Mouse (Mus musculus): ENCODE data around the gene Lst1. TPM values are rescaled to one million over a fixed set of nuclear protein-coding genes. Genes with fewer than 3 reads are reported as not detected.

Gene Lst1
- polyA plus RNA-seq, 1 experiment from 2014 or later: 7.9 TPM

DNA sequence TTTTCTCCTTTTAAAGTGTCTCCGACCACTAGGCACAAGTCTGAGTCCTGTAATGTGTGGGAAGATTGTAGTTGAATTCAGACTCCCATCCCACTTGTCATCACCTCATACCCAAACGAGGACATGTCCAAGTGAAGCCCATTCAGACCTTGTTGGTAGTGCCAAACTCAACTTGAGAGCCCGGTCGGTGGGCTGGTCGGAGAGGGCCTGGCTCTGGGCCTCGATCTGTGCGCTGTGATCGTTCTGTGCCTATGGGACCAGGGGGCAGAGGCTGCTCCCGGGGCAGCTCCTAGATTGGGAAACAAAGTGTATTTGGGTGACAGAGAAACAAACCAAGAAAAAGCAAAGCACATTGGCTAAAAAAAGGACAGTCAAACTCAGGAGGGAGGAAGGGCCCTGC is 35.2 kb downstream of the Lst1 start:
- no peak overlapping the region for H3K4me2 ChIP-seq (ENCODE audit: low read depth, low read length)
- no peaks in the 10 kb centered on the region for H3K9me3 ChIP-seq (replicated peaks; ENCODE audit: control insufficient read depth, low read length)
- ATAC-seq (replicated peaks; ENCODE audit: extremely low read depth, insufficient read depth, low FRiP score): no peak
- no peak overlapping the region for H3K27ac ChIP-seq (ENCODE audit: low read length)
- H3K4me3 ChIP-seq (ENCODE audit: low read length): no peak overlapping the region
- no peak overlapping the region for H3K9ac ChIP-seq (ENCODE audit: low read length)
- H3K36me3 ChIP-seq (ENCODE audit: control insufficient read depth, insufficient read depth): peaks cover 96% of the 10 kb centered on the region
- H3K4me1 ChIP-seq (ENCODE audit: control insufficient read depth, insufficient read depth, low read length): no peaks in the 10 kb centered on the region
- WGBS: 72% methylated on average over 9 of the region's 9 CpGs
- H3K27me3 ChIP-seq (ENCODE audit: control insufficient read depth, insufficient read depth, low read length): no peaks in the 10 kb centered on the region

DNA sequence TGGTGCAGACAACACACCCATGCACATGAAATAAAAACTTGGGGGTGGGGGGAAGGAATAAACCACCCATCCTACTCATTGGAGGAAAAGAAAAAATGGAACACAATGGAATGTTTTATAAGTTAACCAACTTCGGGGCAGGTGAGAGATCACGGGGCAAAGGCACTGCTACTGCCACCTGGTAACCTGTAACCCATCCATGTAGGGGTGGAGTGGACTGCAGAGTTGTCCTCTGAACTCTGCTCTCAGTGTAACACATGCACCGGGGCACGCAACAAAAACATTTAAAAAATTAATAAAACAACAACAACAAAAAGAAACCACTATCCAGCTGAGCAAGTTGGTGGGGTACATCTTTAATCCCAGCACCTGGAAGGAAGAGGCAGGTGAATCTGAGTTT is 36.1 kb downstream of the Lst1 start:
- Histone ChIP-seq H3K4me1 (ENCODE audit: control insufficient read depth, insufficient read depth, low read length) (no peaks in the 10 kb centered on the region), H3K27me3 (ENCODE audit: control insufficient read depth, insufficient read depth, low read length) (no peaks in the 10 kb centered on the region), H3K4me3 (ENCODE audit: low read length) (no peak overlapping the region), H3K9me3 (replicated peaks; ENCODE audit: control insufficient read depth, low read length) (no peaks in the 10 kb centered on the region), H3K36me3 (ENCODE audit: control insufficient read depth, insufficient read depth) (peaks cover 90% of the 10 kb centered on the region), H3K4me2 (ENCODE audit: low read depth, low read length) (no peak overlapping the region), H3K27ac (ENCODE audit: low read length) (no peak overlapping the region), H3K9ac (ENCODE audit: low read length) (no peak overlapping the region)
- no peak for ATAC-seq (replicated peaks; ENCODE audit: extremely low read depth, insufficient read depth, low FRiP score)
- WGBS: 94% methylated on average over 4 of the region's 4 CpGs

DNA sequence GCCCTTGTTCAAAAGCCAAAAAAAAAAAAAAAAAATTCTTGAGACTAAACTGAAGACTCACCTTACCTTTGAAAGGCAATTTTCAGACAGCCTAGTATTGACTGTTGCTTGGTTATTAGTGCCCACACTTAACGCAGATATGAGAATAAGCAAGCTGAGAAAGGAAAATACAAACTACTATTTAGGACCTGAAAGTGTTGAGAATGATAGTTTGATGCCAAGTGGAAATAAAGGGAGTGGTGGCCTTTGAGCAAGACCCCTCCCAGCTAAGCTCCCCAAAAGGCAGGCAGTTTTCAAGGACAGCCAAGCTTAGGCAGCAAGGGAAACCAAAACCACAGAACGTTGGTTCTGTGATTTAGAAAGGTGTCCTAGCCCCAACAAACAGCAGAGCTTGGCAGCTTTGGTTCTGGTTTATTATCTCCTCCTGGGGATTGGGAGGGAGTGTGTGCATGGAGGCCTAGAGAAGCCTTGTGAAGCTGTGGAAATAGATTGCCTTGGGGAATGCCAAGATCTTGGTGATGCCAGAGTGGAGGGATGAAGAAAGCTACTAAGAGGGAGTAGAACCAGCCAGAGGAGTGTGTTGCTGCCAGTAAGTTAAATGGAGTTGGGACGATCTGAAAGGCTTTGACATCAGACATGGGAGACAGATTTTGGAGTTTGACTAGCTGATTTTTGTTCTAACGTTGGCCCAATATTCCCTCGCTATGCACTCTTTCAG is 40.2 kb downstream of the Lst1 start:
- no peak for ATAC-seq (replicated peaks; ENCODE audit: extremely low read depth, insufficient read depth, low FRiP score)
- 61% methylated on average over 5 of the region's 5 CpGs for WGBS

DNA sequence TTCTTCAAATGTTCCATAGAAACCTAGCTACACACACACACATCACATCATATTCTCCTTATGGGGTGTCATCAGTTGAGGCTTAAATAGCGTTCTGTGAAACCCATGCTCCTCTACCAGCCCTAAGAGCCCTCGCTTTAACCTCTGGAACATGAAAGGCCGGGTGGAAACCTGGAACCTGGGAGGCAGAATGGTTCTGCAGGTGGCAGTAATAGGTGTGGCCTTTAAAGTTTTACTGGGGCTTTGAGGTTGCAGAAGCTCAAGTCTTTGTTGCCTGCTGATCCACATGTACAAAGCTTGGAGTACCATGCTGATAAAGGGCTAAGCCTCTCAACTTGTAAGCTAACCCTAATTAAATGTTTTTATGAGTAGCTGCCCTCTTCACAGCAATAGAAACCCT is 40.9 kb downstream of the Lst1 start:
- no peak for ATAC-seq (replicated peaks; ENCODE audit: extremely low read depth, insufficient read depth, low FRiP score)
- Histone ChIP-seq H3K4me3 (ENCODE audit: low read length) (no peak overlapping the region), H3K36me3 (ENCODE audit: control insufficient read depth, insufficient read depth) (peaks cover 81% of the 10 kb centered on the region), H3K9me3 (replicated peaks; ENCODE audit: control insufficient read depth, low read length) (no peaks in the 10 kb centered on the region), H3K9ac (ENCODE audit: low read length) (no peak overlapping the region), H3K27me3 (ENCODE audit: control insufficient read depth, insufficient read depth, low read length) (no peaks in the 10 kb centered on the region), H3K4me2 (ENCODE audit: low read depth, low read length) (no peak overlapping the region), H3K27ac (ENCODE audit: low read length) (no peak overlapping the region), H3K4me1 (ENCODE audit: control insufficient read depth, insufficient read depth, low read length) (no peaks in the 10 kb centered on the region)
- WGBS: 60% methylated on average over 3 of the region's 3 CpGs

More for the DNA sequence above, 40.2 kb downstream of the Lst1 start:
- Histone ChIP-seq H3K9ac (ENCODE audit: low read length) (no peak overlapping the region), H3K27me3 (ENCODE audit: control insufficient read depth, insufficient read depth, low read length) (no peaks in the 10 kb centered on the region), H3K9me3 (replicated peaks; ENCODE audit: control insufficient read depth, low read length) (no peaks in the 10 kb centered on the region), H3K4me1 (ENCODE audit: control insufficient read depth, insufficient read depth, low read length) (no peaks in the 10 kb centered on the region), H3K4me3 (ENCODE audit: low read length) (no peak overlapping the region), H3K36me3 (ENCODE audit: control insufficient read depth, insufficient read depth) (peaks cover 81% of the 10 kb centered on the region), H3K27ac (ENCODE audit: low read length) (no peak overlapping the region), H3K4me2 (ENCODE audit: low read depth, low read length) (no peak overlapping the region)

DNA sequence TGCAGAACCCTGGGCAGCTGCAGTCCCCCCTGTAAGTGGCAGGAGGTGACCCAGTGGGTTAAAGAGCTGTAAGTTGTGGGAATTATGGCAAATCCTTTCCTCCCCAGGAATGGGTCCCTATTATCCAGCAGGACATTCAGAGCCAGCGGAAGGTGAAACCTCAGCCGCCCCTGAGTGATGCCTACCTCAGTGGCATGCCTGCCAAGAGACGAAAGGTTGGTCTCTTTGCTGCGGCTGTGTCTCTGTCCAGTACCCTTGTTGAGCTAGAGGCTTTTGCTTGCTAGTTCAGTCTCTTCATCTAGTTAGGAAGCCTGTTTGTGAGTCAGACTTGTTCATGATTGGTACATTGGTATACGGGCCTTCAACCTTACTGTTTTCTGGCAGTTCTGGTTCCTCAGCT is 42.1 kb downstream of the Lst1 start:
- no peaks in the 10 kb centered on the region for H3K9me3 ChIP-seq (replicated peaks; ENCODE audit: control insufficient read depth, low read length)
- peaks cover 81% of the 10 kb centered on the region for H3K36me3 ChIP-seq (ENCODE audit: control insufficient read depth, insufficient read depth)
- H3K4me2 ChIP-seq (ENCODE audit: low read depth, low read length): no peak overlapping the region
- ATAC-seq (replicated peaks; ENCODE audit: extremely low read depth, insufficient read depth, low FRiP score): no peak
- no peak overlapping the region for H3K4me3 ChIP-seq (ENCODE audit: low read length)
- H3K9ac ChIP-seq (ENCODE audit: low read length): no peak overlapping the region
- no peaks in the 10 kb centered on the region for H3K27me3 ChIP-seq (ENCODE audit: control insufficient read depth, insufficient read depth, low read length)
- no peak overlapping the region for H3K27ac ChIP-seq (ENCODE audit: low read length)
- 84% methylated on average over 5 of the region's 5 CpGs for WGBS
- H3K4me1 ChIP-seq (ENCODE audit: control insufficient read depth, insufficient read depth, low read length): no peaks in the 10 kb centered on the region

DNA sequence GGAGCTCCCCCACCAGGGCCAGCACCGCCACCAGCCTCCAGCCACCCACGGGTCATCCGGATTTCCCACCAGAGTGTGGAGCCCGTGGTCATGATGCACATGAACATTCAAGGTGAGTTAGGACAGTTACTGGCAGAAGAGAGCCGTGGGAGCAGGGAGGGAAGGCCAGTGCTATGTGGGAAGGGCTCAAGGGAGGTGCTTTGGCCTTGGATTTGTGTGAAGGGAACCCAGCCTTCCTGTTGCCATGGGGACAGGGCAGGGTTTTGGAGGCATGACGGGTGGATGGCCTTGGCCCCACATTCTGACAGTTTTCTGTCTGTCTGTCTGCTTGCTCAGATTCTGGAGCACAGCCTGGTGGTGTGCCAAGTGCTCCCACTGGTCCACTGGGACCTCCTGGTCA is 46.3 kb downstream of the Lst1 start:
- no peaks in the 10 kb centered on the region for H3K27me3 ChIP-seq (ENCODE audit: control insufficient read depth, insufficient read depth, low read length)
- no peak for ATAC-seq (replicated peaks; ENCODE audit: extremely low read depth, insufficient read depth, low FRiP score)
- WGBS: 93% methylated on average over 6 of the region's 6 CpGs

DNA sequence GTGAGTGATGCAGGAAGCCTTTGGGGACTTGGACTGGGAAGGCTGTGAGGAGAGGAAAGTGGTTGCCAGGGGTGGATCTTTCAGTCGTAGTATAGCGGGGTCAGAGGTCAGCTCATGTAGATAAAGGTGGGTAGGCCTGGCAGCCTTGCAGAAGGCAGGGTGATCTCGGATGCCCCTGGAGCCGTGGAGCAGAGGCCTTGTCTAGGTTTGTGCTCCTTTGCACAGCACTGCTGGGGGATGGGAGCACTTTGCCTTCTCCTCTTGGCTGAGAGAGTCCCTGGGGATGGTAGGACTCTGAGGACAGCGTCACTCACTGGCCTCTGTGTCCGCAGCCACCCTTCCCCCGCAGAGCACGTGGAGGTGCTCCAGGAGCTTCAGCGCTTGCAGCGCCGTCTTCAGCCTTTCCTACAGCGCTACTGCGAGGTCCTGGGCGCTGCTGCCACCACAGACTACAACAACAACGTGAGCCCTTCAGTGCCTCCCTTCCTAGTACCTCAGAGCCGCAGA is 47.7 kb downstream of the Lst1 start:
- no peak overlapping the region for H3K9ac ChIP-seq (ENCODE audit: low read length)
- no peaks in the 10 kb centered on the region for H3K27me3 ChIP-seq (ENCODE audit: control insufficient read depth, insufficient read depth, low read length)
- no peak overlapping the region for H3K4me2 ChIP-seq (ENCODE audit: low read depth, low read length)
- ATAC-seq (replicated peaks; ENCODE audit: extremely low read depth, insufficient read depth, low FRiP score): no peak
- H3K36me3 ChIP-seq (ENCODE audit: control insufficient read depth, insufficient read depth): peaks cover 66% of the 10 kb centered on the region
- H3K27ac ChIP-seq (ENCODE audit: low read length): no peak overlapping the region
- H3K9me3 ChIP-seq (replicated peaks; ENCODE audit: control insufficient read depth, low read length): no peaks in the 10 kb centered on the region
- peaks cover 16% of the 10 kb centered on the region for H3K4me1 ChIP-seq (ENCODE audit: control insufficient read depth, insufficient read depth, low read length)
- no peak overlapping the region for H3K4me3 ChIP-seq (ENCODE audit: low read length)
- WGBS: 70% methylated on average over 16 of the region's 16 CpGs

More for the DNA sequence above, 46.3 kb downstream of the Lst1 start:
- H3K9me3 ChIP-seq (replicated peaks; ENCODE audit: control insufficient read depth, low read length): no peaks in the 10 kb centered on the region
- peaks cover 74% of the 10 kb centered on the region for H3K36me3 ChIP-seq (ENCODE audit: control insufficient read depth, insufficient read depth)
- H3K9ac ChIP-seq (ENCODE audit: low read length): no peak overlapping the region
- H3K27ac ChIP-seq (ENCODE audit: low read length): no peak overlapping the region
- no peak overlapping the region for H3K4me3 ChIP-seq (ENCODE audit: low read length)
- peaks cover 6% of the 10 kb centered on the region for H3K4me1 ChIP-seq (ENCODE audit: control insufficient read depth, insufficient read depth, low read length)
- no peak overlapping the region for H3K4me2 ChIP-seq (ENCODE audit: low read depth, low read length)

DNA sequence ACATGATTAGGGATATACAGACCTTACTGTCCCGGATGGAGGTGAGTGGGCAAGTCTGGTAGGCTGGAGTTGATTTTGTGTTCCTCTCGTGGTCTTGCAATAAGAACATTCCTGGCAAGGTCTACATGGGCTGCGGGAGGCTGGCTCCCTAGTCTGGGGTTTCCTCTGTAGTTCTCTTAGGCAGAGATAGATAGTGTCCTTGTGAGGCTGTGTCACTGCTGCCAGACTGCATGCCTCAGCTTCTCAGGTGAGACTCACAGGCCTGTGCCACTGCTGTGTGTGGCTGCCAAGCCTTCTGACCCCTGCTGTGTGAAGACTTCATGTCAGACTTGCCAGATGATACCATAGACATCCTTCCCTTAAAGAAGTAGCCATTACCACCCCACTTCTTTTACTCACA is 49.0 kb downstream of the Lst1 start:
- H3K27ac ChIP-seq (ENCODE audit: low read length): no peak overlapping the region
- H3K4me2 ChIP-seq (ENCODE audit: low read depth, low read length): no peak overlapping the region
- H3K9ac ChIP-seq (ENCODE audit: low read length): no peak overlapping the region
- peaks cover 16% of the 10 kb centered on the region for H3K4me1 ChIP-seq (ENCODE audit: control insufficient read depth, insufficient read depth, low read length)
- WGBS: 94% methylated on average over 3 of the region's 3 CpGs
- no peaks in the 10 kb centered on the region for H3K9me3 ChIP-seq (replicated peaks; ENCODE audit: control insufficient read depth, low read length)
- no peaks in the 10 kb centered on the region for H3K27me3 ChIP-seq (ENCODE audit: control insufficient read depth, insufficient read depth, low read length)
- ATAC-seq (replicated peaks; ENCODE audit: extremely low read depth, insufficient read depth, low FRiP score): no peak
- no peak overlapping the region for H3K4me3 ChIP-seq (ENCODE audit: low read length)
- peaks cover 54% of the 10 kb centered on the region for H3K36me3 ChIP-seq (ENCODE audit: control insufficient read depth, insufficient read depth)

DNA sequence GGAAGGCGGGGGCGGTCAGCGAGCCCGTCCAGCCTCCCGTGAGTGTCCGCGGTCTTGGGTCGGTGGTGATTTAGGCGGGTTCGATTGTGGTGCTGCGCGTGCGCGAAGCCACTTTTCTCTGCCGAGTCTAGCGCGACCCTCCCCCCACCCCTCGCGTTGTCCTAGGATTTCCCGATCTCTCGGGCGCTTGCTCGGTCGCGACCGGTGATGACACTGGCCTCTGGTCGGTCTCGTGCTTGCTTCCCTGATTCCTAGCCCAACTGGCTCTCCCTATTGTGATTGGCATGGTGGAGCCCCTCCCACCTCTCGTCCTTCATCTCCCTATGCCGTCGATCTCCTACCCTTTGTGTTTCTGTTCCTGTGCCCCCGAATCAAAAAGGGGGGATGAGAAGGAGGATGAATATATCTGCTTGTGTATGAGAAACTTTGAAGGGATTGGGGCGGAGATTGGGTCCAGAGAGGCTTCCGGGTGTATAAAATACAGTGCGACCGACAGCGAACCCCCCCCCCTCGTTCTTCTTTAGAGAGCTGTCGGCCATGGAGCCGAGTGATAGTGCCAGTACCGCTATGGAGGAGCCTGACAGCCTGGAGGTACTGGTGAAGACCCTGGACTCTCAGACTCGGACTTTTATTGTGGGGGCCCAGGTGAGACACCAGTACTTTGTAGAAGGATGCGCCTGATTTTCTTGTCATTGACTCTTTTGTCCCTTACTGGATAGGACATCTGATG is 52.5 kb downstream of the Lst1 start:
- Histone ChIP-seq H3K27me3 (ENCODE audit: control insufficient read depth, insufficient read depth, low read length) (no peaks in the 10 kb centered on the region), H3K4me3 (ENCODE audit: low read length) (peak overlapping the region; percentile 86), H3K9me3 (replicated peaks; ENCODE audit: control insufficient read depth, low read length) (no peaks in the 10 kb centered on the region), H3K4me2 (ENCODE audit: low read depth, low read length) (peak overlapping the region; percentile 92), H3K4me1 (ENCODE audit: control insufficient read depth, insufficient read depth, low read length) (peaks cover 16% of the 10 kb centered on the region), H3K9ac (ENCODE audit: low read length) (peak overlapping the region; percentile 90), H3K27ac (ENCODE audit: low read length) (peak overlapping the region; percentile 97), H3K36me3 (ENCODE audit: control insufficient read depth, insufficient read depth) (peaks cover 20% of the 10 kb centered on the region)
- peak; percentile 51 for ATAC-seq (replicated peaks; ENCODE audit: extremely low read depth, insufficient read depth, low FRiP score)
- WGBS: under 1% methylated on average over 43 of the region's 43 CpGs
